Mouse (Mus musculus) midbrain, postnatal 0 days (tissue): ENCODE measurements around the gene Tmem168. TPM values are rescaled to one million over a fixed set of nuclear protein-coding genes. Genes with fewer than 3 reads are reported as not detected.
A peak's percentile ranks its signal among the peaks of the same experiment; 100 is the strongest.

ENCODE experiments used
- ATAC-seq: fragments of 200-750 bp; cut with Nextera tagmentation; 2 replicates; pipeline ENCODE4 v1.8.0; 2017; ENCODE audit warnings: moderate number of reproducible peaks, mild to moderate bottlenecking, moderate TSS enrichment, moderate library complexity; ENCODE audit not compliant: low FRiP score
- DNase-seq: peaks from one replicate; pipeline ENCODE4 v3.0.0-alpha.2; 2015; ENCODE audit warnings: low spot score
- H3K27ac ChIP-seq: fragments of 300-500 bp; sonication (generic); 2 replicates; pipeline ENCODE4 v1.5.1; 2014; ENCODE audit warnings: low read depth, mild to moderate bottlenecking, low read length, mixed read lengths
- H3K27me3 ChIP-seq: fragments of 300-500 bp; sonication (generic); 2 replicates; pipeline ENCODE4 v1.6.1; 2014; ENCODE audit warnings: low read length, control low read depth, mixed read lengths; ENCODE audit not compliant: insufficient read depth
- H3K36me3 ChIP-seq: fragments of 300-500 bp; sonication (generic); 2 replicates; pipeline ENCODE4 v1.6.1; 2014; ENCODE audit warnings: low read length, control low read depth, mixed read lengths; ENCODE audit not compliant: insufficient read depth
- H3K4me1 ChIP-seq: fragments of 300-500 bp; sonication (generic); 2 replicates; pipeline ENCODE4 v1.6.1; 2014; ENCODE audit warnings: mild to moderate bottlenecking, control low read depth, antibody characterized with exemption, low read length, mixed read lengths; ENCODE audit not compliant: insufficient read depth
- H3K4me2 ChIP-seq: fragments of 300-500 bp; sonication (generic); 2 replicates; pipeline ENCODE4 v1.6.1; 2014; ENCODE audit warnings: low read depth, mild to moderate bottlenecking, low read length, mixed read lengths; ENCODE audit not compliant: poor library complexity, severe bottlenecking
- H3K4me3 ChIP-seq: fragments of 300-500 bp; sonication (generic); 2 replicates; pipeline ENCODE4 v1.5.1; 2014; ENCODE audit warnings: low read depth, mild to moderate bottlenecking, low read length, moderate library complexity
- H3K9ac ChIP-seq: fragments of 300-500 bp; sonication (generic); replicated peaks from 2 replicates; pipeline ENCODE4 v1.6.1; 2014; ENCODE audit warnings: mild to moderate bottlenecking, low read length, moderate library complexity, mixed read lengths; ENCODE audit not compliant: poor library complexity, severe bottlenecking
- H3K9me3 ChIP-seq: fragments of 300-500 bp; sonication (generic); 2 replicates; pipeline ENCODE4 v1.6.1; 2016; ENCODE audit warnings: low read length, control low read depth
- CTCF ChIP-seq: IDR thresholded peaks from 2 replicates; pipeline ENCODE4 v1.5.1; 2016; ENCODE audit warnings: antibody characterized with exemption, mild to moderate bottlenecking
- WGBS: fragments of 180-500 bp; shearing (Covaris S2); extraction: QIAGEN DNeasy Blood & Tissue Kit; methylation state at CpG from one replicate; pipeline ENCODE4 v1.1.7; 2014; 5-methylcytosine and 5-hydroxymethylcytosine counted together
- polyA plus RNA-seq: library from polyadenylated mRNA; unstranded; fragments of >200 nt; fragmentation: Nextera tagmentation; extraction: Ambion mirVana; gene quantifications from 2 replicates; pipeline ENCODE4 v1.2.1, GENCODE M21; 2015
- total RNA-seq: library from RNA; depleted of rRNA; stranded (reverse); fragments of >200 nt; gene quantifications from 2 replicates; pipeline ENCODE4 v1.2.3, GENCODE M21; 2014

The Tmem168 gene
- total and polyA plus RNA-seq, 2 experiments from 2014 or later, result 15.0 to 16.6 TPM

DNA sequence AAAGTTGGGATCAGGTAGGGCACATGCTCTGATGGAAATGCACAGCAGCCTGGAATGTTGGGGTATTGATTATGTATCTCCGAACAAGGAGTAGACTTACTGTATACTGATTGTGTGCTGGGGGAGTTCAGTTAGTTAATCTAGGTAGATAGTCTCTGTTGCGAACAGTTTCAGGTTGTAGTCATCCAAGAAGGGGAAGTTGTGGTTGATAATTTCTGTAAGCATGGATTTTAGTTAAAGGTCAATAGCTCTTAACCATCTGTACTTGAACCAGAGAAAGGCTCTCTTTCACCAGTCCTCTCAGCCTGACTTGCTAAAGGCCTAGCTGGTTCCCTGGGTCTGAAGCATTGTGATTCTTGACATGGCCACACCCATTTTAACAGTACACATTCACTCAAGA lies 3.0 kb upstream of the Tmem168 start:
- Histone ChIP-seq H3K9me3 (no peaks in the 10 kb centered on the region), H3K9ac (no peak overlapping the region), H3K4me1 (peaks cover 9% of the 10 kb centered on the region; the same call in 1 of the 2 replicates), H3K4me3 (no peak overlapping the region), H3K27me3 (no peaks in the 10 kb centered on the region), H3K27ac (no peak overlapping the region), H3K36me3 (no peaks in the 10 kb centered on the region), H3K4me2 (no peak overlapping the region)
- WGBS, result 96% methylated on average over 2 of the region's 2 CpGs
- ATAC-seq (no peak), DNase-seq (no peak)
- TF ChIP-seq CTCF, result no peak

GRCm38 (mm10) chr6:13609353-13610140 lies 1.6 kb upstream of the Tmem168 start:
- Histone ChIP-seq H3K27ac (no peak overlapping the region), H3K27me3 (no peaks in the 10 kb centered on the region), H3K4me1 (peaks cover 9% of the 10 kb centered on the region; the same call in 1 of the 2 replicates), H3K4me2 (no peak overlapping the region), H3K9ac (no peak overlapping the region), H3K9me3 (no peaks in the 10 kb centered on the region), H3K4me3 (no peak overlapping the region), H3K36me3 (no peaks in the 10 kb centered on the region)
- WGBS, result 36% methylated on average over 5 of the region's 5 CpGs
- no peak for TF ChIP-seq CTCF
- DNase-seq (no peak), ATAC-seq (no peak)

- H3K27ac ChIP-seq, result peak overlapping the region; percentile 89
- H3K9me3 ChIP-seq, result no peaks in the 10 kb centered on the region
- no peak for DNase-seq
- H3K27me3 ChIP-seq, result no peaks in the 10 kb centered on the region
- no peak for TF ChIP-seq CTCF
- H3K9ac ChIP-seq, result peak overlapping the region; percentile 74
- H3K4me3 ChIP-seq, result peak overlapping the region; percentile 65
- peak overlapping the region; percentile 61 for H3K4me2 ChIP-seq
- ATAC-seq, result no peak
- H3K4me1 ChIP-seq, result peaks cover 9% of the 10 kb centered on the region; the same call in 1 of the 2 replicates
- WGBS, result 7% methylated on average over 15 of the region's 15 CpGs
- H3K36me3 ChIP-seq, result no peaks in the 10 kb centered on the region
Observed at GRCm38 (mm10) chr6:13606921-13607620, 829 bp downstream of the Tmem168 start.

- H3K9ac ChIP-seq, result no peak overlapping the region
- peak overlapping the region; percentile 65; the same call in 1 of the 2 replicates for H3K4me3 ChIP-seq
- no peaks in the 10 kb centered on the region for H3K27me3 ChIP-seq
- ATAC-seq (no peak), DNase-seq (no peak)
- no peak for TF ChIP-seq CTCF
- H3K9me3 ChIP-seq, result no peaks in the 10 kb centered on the region
- H3K27ac ChIP-seq, result no peak overlapping the region
- 68% methylated on average over 4 of the region's 4 CpGs for WGBS
- peak overlapping the region; percentile 61; the same call in 1 of the 2 replicates for H3K4me2 ChIP-seq
- H3K36me3 ChIP-seq, result no peaks in the 10 kb centered on the region
- H3K4me1 ChIP-seq, result peaks cover 14% of the 10 kb centered on the region; the same call in 1 of the 2 replicates
Observed at GRCm38 (mm10) chr6:13606394-13606793, 1.5 kb downstream of the Tmem168 start.

DNA sequence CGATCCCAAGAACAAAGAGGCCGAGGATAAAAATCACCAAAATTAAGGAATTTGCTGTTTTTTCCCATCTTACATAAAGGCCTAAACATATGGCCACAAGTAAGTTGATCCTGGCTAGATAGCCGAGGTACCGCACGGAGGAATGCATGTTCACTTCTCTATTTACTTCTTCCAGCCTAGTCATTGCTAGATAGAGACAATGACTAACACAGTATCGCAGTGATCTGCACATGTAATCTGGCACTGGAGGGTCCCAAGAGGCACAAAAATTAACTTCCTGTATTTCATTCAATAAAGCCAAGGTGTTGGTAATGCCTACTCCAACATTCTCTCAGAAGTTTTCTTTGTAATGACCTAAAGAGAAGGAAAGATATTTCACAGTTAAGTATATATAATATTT lies 4.8 kb downstream of the Tmem168 start:
- 97% methylated on average over 6 of the region's 6 CpGs for WGBS

DNA sequence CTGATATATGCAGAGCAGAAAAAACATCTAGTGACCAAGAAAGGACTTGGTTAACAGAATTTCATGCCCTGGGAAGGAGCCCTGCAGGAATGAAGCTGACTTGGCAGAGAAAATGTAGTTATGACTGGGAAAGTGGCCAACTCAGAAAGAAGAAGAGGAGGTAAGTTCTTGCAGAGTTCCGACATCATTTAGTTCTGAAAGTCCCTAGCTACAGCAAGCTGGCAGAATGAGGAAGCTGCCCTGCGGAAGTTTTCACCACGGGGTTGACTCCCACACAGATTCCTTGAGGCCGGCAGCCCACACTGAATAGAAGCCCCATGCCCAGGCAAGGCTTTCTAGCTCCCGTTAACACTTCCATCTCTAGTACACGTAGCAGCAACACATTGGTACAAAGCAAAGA lies 6.3 kb downstream of the Tmem168 start:
- H3K9ac ChIP-seq, result no peak overlapping the region
- H3K4me2 ChIP-seq, result no peak overlapping the region
- TF ChIP-seq CTCF, result no peak
- H3K27ac ChIP-seq, result no peak overlapping the region
- no peaks in the 10 kb centered on the region for H3K36me3 ChIP-seq
- ATAC-seq, result no peak
- no peak overlapping the region for H3K4me3 ChIP-seq
- H3K4me1 ChIP-seq, result peaks cover 9% of the 10 kb centered on the region; the same call in 1 of the 2 replicates
- WGBS, result 71% methylated on average over 6 of the region's 6 CpGs
- no peaks in the 10 kb centered on the region for H3K9me3 ChIP-seq
- no peaks in the 10 kb centered on the region for H3K27me3 ChIP-seq
- peak; percentile 38 for DNase-seq

More for the DNA sequence above, 4.8 kb downstream of the Tmem168 start:
- Histone ChIP-seq H3K27me3 (no peaks in the 10 kb centered on the region), H3K4me2 (no peak overlapping the region), H3K9me3 (no peaks in the 10 kb centered on the region), H3K4me1 (peaks cover 14% of the 10 kb centered on the region; the same call in 1 of the 2 replicates), H3K4me3 (no peak overlapping the region), H3K36me3 (no peaks in the 10 kb centered on the region), H3K9ac (no peak overlapping the region), H3K27ac (no peak overlapping the region)
- ATAC-seq (no peak), DNase-seq (no peak)
- no peak for TF ChIP-seq CTCF
